Mouse (Mus musculus): ENCODE data around the gene Bbs1.
"Not testable (repeated sequence)": the region's sequence is repeated elsewhere in the genome, so short reads cannot be mapped to it uniquely, and the experiment has no call there.

Gene Bbs1

DNA sequence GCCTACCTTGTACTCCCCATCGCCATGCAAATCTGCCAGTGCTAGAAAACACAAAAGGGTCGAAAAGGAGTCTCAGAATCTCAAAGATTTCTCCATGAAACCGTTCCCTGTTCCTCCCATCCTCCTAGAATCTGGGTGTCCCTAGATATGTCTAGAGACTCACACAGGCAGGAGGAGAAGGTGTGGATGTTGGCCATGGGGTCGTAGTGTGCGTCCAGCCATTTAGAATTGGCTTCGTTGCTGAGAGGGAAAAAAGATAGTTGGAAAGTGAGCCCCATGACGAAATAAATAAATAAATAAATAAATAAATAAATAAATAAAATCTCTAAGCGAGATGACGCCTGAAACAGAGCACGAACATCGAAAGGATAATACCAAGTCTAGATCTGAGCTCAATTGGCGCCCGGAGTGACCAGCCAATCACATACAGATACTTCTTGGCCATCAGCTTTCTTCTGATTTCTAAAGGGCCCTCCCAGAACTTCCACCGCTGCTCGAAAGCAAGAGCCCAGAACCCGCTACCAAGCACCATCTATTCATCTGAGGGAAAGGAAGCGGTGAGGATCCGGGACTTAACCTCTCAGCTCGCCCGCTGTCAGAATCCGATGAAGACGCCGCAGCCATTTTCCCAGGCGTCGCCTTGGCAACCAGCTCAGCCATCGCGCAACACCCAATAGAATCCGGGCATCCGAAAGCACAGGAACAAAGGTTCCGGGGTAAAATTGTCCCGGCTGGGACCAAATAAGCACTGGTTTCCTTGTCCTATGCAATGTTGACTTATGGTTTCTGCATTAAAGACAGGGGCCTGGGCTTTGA is at the start of gene Bbs1:
Gene Bbs1 (minus strand): TSS at position 650 of the 816 bp plus-strand sequence.
- DNase-seq (ENCODE audit: low spot score in 2 of 2), result peak; percentile 66 to 74

DNA sequence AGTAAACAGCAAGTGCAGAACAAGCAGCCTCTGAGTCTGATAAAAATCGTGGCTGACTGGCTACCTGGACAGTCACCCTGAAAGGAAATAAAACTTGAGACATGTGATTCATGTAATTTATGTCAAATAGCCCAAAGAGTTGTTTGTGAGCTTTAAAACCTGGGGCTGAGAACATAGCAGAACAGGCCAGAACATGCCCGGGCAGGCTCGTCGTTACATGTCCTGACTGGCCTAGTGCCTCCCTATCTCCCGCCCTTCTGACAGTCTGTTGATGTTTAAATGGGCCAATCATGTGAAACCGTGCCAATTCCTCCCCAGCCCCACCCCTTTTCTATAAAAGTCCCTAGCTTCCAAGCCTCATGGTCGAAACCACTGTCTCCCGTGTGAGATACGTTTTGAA is 42.2 kb upstream of the Bbs1 start:
- DNase-seq (ENCODE audit: low spot score in 2 of 2), result not testable (repeated sequence)

DNA sequence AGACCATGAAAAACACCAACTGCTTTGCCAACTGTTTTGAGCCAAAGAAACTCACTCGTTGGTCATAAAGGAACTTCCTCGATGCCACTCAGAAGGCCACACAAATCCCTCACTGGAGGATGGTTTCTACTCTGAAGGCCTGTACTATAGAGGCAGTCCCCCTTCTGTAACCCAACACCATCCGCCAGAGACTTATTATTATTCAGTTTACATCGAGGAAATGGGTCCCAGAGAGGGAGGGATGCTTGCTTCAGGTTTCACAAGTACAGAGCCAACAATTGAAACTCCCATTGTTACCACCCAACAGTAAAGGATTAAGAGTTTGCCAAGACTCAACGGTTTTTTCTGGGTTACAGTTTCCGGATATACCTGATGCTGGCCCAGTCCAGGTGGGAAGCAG is 39.1 kb upstream of the Bbs1 start:
- DNase-seq (ENCODE audit: low spot score in 2 of 2), result no peak

DNA sequence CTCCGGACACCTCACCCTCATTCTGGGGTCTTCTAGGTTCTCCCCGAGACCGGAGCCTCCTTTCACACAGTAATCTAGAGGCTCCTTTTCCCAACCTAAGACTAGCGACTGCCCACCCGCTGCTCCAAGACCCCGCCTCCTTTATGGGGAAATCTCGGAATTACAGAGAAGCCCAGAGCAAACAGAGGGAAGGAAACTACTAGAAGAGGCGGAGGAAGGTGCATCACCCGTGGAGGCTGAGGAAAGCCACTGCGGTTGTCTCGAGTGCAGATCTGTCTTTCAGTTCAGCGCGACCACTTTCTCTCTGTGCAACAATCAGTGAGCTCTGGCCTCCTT is 36.8 kb upstream of the Bbs1 start:
- DNase-seq (ENCODE audit: low spot score in 2 of 2), result no peak

DNA sequence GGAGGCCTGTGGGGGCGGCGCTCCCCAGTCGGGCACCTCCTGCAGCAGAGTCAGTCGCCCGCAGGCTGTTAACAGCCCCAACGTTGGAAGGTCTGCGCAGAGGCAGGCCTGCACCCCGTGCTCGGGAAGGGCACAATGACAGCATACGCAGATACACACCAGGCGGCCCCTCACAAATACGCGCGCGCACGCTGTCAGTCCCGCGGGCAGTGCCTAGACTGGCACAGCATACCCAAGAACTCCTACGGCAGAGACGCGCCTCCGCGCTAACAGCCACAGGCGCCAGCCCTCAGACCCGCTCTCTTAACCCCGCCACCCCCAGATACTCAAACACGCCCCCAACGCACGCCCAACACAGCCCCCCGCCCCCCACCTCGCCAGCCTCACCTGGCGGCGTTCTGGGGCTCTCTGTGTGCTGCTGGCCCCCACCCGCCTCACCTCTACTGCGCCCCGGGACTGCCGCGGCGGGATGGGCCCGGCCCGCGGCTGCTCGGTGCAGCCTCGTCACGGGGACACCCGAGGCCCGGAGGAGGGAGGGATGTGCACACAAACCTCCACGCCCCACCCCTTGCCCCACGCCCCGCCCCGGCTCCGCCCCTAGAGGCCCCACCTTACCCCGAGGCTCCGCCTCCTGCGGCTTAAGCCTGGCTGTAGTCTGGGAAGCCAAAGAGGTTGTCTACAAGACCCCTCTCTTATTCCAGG is 36.3 kb upstream of the Bbs1 start, which contains the start of gene Peli3:
Gene Peli3 (minus strand): TSS at position 577 of the 702 bp plus-strand sequence.
- DNase-seq (ENCODE audit: low spot score in 2 of 2), result peak; percentile 55 to 70

DNA sequence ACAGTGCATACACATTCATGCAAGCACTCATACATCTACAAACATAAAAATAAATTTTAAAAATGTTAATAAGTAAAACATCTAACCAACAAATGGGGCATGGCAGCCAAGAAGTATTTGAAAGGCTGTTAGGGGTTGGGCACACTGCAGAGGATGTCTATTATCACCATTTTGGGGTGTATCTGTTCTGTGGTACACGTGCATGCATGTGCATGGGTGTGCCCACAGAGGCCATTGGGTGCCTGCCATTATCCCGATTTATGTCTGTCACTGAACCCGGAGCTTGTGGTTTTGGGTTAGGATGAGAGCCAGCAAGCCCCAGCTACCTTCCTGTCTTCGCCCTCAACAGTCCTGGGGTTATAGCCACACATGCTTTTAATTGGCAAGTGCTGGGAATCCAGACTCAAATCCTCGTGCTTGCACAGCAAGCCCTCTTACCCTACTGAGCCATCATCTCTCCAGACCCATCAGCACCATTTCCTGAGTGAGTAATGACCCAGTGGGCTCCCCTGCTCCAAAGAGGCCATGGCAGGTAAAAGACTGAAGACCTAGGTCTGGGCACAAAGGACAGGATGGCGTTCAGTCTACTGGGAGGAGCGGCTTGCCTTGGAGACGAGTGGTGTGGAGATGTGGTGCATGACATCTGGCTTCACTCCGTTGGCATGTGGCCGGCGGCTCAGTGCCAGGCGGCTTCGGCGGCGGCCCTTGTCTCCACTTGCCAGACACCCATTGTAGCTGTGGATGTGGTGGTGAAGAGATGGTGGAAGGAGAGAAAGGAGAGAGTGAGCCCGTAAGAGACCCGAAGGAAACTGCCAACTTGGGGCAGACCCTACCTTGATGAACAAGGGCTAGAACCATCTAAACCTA is 31.2 kb upstream of the Bbs1 start:
- DNase-seq (ENCODE audit: low spot score in 2 of 2), result no peak

DNA sequence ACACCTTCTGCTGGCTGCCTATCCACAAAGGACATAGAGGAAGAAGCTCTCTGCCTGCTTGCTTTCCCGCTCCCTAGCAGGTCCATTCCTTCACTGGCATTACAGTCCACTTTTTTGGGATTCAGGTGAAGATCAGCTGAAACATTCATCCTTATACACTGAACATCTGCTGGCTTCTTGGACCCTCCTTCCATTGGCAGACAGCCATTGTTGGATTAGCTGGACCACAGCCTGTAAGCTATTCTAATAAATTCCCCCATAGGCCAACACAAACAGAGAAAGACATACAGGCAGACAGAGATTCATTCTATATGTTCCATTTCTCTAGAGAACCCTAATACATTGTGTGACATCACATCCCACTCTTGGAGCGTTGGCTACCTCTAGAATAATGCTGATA is 30.5 kb upstream of the Bbs1 start:
- DNase-seq (ENCODE audit: low spot score in 2 of 2), result no peak

DNA sequence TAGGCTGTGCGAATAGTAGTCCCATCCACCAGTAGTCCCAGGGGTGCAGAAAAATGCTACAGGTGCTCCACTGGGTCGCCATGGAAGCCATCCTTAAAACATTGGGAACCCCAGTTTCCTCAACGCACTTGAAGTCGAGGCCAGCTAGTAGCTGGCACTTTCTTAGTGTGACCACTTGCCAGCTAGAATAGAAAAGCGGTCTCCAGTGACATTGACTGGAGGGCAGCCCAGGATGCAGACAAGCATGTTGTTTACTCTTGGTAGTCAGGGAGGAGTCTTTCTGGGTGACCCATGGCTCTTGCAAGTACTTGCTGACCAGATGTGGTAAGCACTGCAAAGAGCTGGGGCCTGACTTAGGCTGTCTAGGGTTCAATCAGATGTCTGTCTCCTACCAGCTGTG is 22.4 kb upstream of the Bbs1 start:
- no peak for DNase-seq (ENCODE audit: low spot score in 2 of 2)

DNA sequence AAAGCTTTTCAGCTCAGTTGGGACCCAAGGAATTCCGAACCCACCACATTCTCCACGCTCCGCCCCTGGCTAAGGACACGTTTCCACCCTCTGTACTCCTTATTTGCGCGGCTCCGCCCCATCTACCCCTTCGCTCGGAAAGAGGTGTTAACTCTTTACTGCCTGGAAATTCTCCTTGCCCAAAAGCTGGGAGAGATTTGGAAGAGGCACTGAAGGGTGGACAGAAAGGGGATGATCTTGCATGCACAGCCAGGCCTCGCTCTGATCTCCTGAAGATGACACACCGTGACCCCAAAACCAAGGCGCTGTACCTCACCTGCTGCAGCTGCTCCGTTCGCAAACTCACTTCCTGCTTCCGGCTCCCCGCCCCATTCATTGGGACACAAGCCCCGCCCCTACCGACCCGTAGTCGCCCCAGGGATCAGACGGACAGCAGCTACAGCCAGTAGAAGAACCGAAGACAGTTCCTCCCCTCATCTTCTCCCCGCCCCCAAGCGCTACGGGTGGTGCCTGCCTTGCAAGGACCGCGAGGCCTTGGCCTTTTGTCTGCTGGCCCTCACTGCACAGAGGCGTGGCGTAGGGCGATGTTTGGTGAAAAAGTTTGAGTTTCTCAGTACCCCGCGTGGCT is 21.6 kb upstream of the Bbs1 start, which contains the start of gene Dpp3:
Gene Dpp3 (minus strand): TSS at position 384 of the 628 bp plus-strand sequence.
- DNase-seq (ENCODE audit: low spot score in 2 of 2), result peak; percentile 97

DNA sequence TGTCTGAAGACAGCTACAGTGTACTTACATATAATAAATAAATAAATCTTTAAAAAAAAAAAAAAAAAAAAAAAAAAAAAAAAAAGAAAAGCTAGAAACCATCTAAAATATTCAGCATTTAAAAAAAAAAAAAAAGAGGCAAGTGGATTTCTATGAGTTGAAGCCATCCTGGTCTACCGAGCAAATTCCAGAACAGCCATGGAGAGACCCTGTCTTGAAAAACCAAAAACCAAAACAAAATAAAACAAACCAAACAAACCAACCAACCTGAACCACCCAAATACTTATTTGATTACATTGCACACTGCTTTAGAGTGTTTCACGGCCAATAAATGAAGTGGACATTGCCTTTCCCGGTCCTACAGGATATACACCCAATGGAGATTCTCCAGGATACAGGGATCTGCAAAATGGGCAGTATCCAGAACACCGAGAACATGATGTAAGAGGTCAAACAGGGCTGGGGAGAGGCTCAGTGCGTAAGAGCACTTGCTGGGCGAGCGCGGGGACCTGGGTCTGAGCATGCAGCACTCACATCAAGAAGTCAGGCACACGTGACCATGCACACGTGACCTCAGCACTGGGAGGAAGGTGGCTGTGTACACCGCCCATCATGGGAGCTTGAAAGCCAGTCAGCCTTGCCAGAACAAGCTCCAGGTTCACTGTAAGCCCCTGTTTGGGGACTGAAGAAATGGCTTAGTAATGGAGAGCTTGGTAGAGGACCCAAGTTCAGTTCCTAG is 18.9 kb upstream of the Bbs1 start:
- no peak for DNase-seq (ENCODE audit: low spot score in 2 of 2)

DNA sequence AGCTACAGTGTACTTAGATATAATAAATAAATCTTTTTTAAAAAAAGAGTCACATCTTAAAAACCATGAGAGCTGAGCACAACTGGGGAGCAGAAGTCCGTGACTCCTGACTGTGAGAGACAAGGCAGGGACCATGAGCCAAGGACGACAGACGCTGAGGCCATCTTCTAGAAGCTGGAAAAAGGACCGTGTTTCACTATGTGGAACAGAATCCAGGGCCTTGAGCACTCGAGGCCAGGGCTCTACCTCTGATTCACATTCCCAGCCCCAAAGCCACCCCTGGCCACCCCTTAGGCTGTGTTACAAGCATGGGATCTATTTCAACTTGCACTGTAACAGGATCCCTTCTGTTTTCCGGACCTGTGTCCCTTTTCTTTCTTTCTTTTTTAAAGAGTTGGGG is 13.2 kb upstream of the Bbs1 start:
- DNase-seq (ENCODE audit: low spot score in 2 of 2), result no peak

DNA sequence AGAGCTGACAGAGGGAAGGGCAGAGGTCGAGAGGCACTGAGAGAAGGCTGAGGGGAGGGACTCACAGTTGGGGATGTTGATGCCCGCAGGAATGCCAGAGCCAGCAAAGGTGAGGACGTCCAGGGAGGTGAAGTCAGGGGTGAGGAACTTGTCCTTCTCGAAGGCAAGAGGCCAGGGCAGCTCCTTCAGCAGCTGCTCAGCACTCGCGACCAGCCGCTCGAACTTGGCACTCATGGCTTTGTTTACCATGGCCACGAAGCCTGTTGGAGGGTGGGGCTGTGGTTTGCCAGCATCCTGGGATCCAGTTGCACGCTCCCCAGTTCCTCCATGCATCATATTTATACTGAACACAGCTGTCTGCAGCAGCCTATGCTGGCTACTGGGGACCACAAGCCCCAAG is 10.4 kb upstream of the Bbs1 start:
- DNase-seq (ENCODE audit: low spot score in 2 of 2), result no peak

DNA sequence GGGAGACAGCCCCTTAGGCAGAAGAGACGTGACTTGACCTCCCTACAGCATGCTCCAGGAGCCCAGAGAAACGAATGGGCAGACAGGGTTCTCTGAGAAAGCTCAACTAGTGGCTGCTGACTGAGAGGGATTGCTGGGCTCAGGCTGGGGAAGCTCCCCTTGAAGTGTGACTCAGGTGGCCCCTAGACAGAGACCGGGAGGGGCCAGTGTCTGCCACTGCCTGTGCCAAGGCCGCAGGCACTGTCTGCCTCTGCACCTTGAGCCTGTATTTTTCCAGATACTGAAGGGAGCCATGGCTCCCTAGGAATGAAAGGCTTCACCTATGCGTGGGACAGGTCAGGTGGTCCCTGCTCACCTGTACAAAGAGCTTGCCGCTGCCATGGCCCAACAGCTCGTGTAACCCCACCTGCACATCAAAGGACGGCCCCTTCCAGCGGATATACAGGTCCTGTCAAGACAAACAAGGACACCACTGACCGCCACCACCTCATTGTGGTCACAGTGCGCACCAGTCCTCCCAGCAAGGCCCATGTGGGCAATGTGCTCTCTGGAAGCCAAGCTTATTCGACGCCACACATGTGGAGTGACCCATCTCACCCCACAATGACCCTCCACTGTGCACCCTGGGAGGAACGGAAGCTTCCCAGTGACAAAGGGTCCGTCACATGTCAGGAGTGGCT is 9.6 kb upstream of the Bbs1 start:
- no peak for DNase-seq (ENCODE audit: low spot score in 2 of 2)

DNA sequence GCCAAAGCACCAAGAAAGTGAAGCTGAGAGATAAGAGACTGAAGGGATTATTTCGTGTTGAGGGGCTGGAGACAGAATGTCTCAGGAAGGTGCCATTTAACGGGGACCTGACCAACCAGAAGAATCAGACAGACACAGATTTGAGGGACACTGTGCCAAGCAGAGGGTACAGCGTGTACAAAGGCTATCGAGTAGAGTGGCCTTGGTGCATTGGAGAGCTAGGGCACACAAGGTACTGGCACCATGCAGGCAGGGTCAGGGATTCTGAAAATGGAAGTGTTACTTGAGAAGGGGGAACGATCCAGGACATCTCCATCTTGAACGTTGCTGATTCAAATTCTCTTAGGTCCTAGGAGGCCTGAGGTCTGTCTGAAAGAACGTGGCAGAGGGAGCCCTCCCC is 2.9 kb upstream of the Bbs1 start:
- DNase-seq (ENCODE audit: low spot score in 2 of 2), result no peak

DNA sequence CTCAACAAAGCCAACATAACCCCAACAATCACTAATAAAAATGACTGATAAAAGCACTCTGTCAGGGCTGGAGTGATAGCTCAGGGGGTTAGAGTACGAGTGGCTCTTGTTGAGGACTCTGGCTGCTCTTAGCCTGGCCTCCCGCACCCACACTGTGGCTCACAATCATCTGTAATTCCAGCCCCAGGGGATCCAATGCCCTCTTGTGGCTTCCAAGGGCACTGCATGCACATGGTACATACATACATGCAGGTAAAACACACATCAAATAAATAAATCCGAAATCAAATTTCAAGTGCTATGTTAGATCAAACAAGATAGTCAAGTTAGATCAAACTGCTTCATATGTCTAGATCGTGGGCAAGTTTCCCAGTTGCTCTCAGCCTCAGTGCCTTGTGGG is 1.7 kb upstream of the Bbs1 start:
- peak in 1 of 2 experiments; percentile 37 for DNase-seq (ENCODE audit: low spot score in 2 of 2)

DNA sequence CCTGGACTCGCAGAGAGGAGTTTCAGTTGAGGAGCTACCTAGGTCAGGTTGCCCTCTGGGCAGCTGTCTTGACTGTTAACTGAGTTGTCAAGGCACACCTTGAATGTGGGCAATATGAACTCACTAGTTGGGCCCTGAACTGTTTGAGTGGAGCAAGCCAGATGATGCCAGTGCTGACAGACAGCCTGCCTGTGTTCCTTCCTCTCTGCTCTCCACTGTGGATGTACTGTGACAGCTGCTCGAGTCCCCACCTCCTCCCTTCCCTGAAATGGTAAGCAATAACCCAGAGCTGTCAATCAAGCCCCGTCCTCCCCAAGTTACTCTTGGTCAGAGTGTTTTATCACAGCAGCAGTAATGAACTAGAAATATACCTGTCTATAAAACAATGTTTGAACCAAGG is 6.5 kb downstream of the Bbs1 start:
- no peak for DNase-seq (ENCODE audit: low spot score in 2 of 2)

DNA sequence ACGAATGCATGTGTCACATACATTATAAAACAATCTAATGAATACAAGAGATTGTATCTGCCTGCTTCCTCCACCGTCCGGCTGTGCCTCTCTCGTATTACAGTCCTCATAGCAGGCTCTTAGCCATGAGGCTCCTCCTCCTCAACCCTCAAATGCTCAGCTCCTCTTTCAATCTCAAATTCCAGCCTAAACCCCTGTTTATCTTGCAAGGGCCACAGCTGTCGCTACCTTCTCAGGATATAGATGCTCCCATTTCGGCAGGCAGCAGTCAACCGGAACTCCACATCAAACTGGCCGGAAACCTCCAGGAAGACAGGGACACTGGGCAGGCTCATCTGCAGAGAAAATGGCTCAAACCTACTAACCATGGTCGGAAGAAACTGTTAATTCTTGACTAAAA is 7.5 kb downstream of the Bbs1 start:
- DNase-seq (ENCODE audit: low spot score in 2 of 2), result no peak

DNA sequence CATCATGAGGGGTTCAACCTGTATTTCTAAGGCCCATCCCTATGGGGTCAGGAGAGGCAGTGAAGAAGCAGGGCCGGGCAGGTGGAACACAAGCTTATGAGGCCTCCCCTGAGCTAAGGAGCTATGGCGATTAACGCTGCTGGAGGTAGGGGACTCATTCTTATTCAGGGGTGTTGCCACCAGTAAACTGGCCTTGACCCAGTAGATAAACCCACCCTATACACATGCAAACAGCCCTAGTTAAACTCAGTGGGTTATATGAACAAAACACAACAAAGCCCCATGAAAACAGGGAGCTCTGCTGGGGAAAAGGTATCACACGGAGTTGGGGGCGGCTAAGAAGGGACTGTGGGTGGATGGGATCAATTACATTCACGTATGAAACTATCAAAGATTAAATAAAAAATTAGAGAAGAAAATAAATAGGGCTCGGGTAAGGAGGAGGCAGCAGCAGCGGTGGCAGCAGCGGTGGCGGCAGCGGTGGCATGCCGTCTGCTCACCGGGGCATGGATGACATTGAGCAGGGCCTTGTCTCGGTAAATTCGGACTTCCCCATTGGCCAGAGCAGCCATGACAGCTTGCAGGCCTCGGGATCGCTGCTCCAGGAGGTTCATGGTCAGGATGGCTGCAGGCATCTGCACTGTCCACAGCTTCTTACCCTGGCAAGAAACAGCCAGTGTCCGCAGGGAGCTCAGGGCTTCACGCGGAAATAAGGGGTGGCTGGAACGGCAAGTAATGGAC is 9.5 kb downstream of the Bbs1 start:
- DNase-seq (ENCODE audit: low spot score in 2 of 2), result no peak

DNA sequence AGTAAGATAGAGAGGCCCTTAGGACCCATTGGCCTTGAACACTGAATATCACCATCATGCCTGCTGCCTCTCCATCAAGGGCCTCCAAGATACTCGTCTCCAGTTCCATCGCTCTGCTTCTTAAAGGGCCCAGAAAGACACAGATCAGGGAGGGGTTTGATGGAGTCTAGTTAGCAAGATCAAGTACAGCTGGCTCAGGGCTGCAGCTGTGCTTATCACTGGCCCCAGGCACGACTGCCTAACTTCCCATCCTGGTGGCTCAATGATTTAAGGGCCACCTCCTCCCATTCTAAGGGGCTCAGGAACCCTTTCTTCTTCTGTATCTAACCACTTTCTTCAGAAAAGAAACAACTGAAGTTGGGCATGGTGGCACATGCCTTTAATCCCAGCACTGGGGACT is 14.6 kb downstream of the Bbs1 start:
- DNase-seq (ENCODE audit: low spot score in 2 of 2), result no peak

DNA sequence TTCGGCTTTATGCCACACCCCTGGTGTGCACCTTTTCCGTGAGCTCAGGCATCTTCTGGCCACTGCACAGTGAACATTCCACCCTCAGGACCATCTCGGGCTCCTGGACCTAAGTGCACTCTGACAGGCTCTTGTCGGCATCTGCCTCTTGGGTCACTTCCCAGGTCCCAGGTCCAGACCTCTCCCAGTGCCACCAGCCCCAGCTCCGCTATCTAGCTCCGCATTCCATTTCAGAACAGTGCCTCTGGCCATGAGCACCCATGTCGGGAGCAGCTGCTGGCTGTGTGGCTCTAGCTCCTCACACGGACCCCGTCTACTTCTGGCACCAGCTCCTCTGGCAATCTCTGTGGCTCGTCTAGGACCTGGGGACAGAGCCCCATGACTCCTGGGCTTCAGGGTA is 16.6 kb downstream of the Bbs1 start:
- no peak for DNase-seq (ENCODE audit: low spot score in 2 of 2)
